ENCODE assay signal across 9 mouse cellular contexts in genomic region chr16:38453203-38453553, GRCm38 (mm10). TPM values are rescaled to one million over a fixed set of nuclear protein-coding genes. Genes with fewer than 3 reads are reported as not detected.
DNase-seq lines count a peak whose midpoint lies in the region; ATAC-seq and TF ChIP-seq lines count a peak whose summit lies in the region.
"Had no signal": no experiment of that assay in that cellular context is flagged by ENCODE, and none has a peak within 500 bp of the region (broad histone marks: within the 10 kb centered on the region; RNA-seq: fewer than 3 reads in every experiment).

No protein-coding gene starts in this region.

- peak overlapping the region; percentile 85 for H3K4me3 ChIP-seq in heart, embryonic 12.5 days
- peak overlapping the region; percentile 90 for H3K4me3 ChIP-seq in E14TG2a.4 (replicated peaks; ENCODE audit: low read length)
- peak overlapping the region; percentile 93 for H3K4me3 ChIP-seq in forebrain, embryonic 16.5 days (replicated peaks; ENCODE audit: low read length)
- H3K4me3 ChIP-seq in liver, postnatal 0 days (ENCODE audit: low read depth, low read length): peak overlapping the region; percentile 72

- no peaks in the 10 kb centered on the region for H3K9me3 ChIP-seq in heart, embryonic 12.5 days (replicated peaks)
- no peaks in the 10 kb centered on the region for H3K9me3 ChIP-seq in E14TG2a.4 (ENCODE audit: low read length)
- no peaks in the 10 kb centered on the region for H3K9me3 ChIP-seq in forebrain, embryonic 16.5 days (ENCODE audit: control insufficient read depth, low read length)
- H3K9me3 ChIP-seq in liver, postnatal 0 days (ENCODE audit: low read length): no peaks in the 10 kb centered on the region

- intact Hi-C loops in heart, postnatal 36 days (cut with DNase I): loop anchor here (5.0 kb wide), 2 partner anchors 61 to 76 kb away; no protein-coding TSS in a partner anchor

- ATAC-seq in heart, embryonic 12.5 days (ENCODE audit: insufficient number of reproducible peaks, low FRiP score): no peak
- no peak; the same call in 1 of the 2 replicates for ATAC-seq in forebrain, embryonic 16.5 days
- ATAC-seq in liver, postnatal 0 days: no peak

- peaks cover 24% of the 10 kb centered on the region for H3K36me3 ChIP-seq in heart, embryonic 12.5 days
- peaks cover 27% of the 10 kb centered on the region for H3K36me3 ChIP-seq in E14TG2a.4 (ENCODE audit: insufficient read depth, low read length)
- H3K36me3 ChIP-seq in forebrain, embryonic 16.5 days (ENCODE audit: control insufficient read depth, insufficient read depth): peaks cover 2% of the 10 kb centered on the region; the same call in 1 of the 2 replicates
- H3K36me3 ChIP-seq in liver, postnatal 0 days (replicated peaks; ENCODE audit: insufficient read depth, low read length): peaks cover 2% of the 10 kb centered on the region; the same call in 1 of the 2 replicates

- DNase-seq in heart, postnatal 36 days: no peak
- no peak for DNase-seq in liver, postnatal 0 days
- no peak for DNase-seq in frontal cortex, postnatal 25 days (ENCODE audit: low spot score in 2 of 2)
- DNase-seq in cerebellum, postnatal 10 days: no peak
- no peak for DNase-seq in layer of hippocampus, adult 18-20 months (ENCODE audit: low spot score in 2 of 2)

- peak overlapping the region; percentile 83 for H3K4me2 ChIP-seq in heart, embryonic 12.5 days
- H3K4me2 ChIP-seq in forebrain, embryonic 16.5 days (ENCODE audit: low read length): peak overlapping the region; percentile 57
- peak overlapping the region; percentile 85 for H3K4me2 ChIP-seq in liver, postnatal 0 days (ENCODE audit: low read depth, low read length)

- peak overlapping the region; percentile 92 for H3K9ac ChIP-seq in heart, embryonic 12.5 days
- peak overlapping the region; percentile 100 for H3K9ac ChIP-seq in forebrain, embryonic 16.5 days (replicated peaks; ENCODE audit: low read depth, low read length)
- peak overlapping the region; percentile 82 for H3K9ac ChIP-seq in liver, postnatal 0 days (replicated peaks)

- no peak for TF ChIP-seq EP300 in liver, postnatal 0 days (IDR thresholded peaks at IDR 0.05; ENCODE audit: low read depth)

- peaks cover 9% of the 10 kb centered on the region for H3K4me1 ChIP-seq in heart, embryonic 12.5 days (replicated peaks)
- peaks cover 83% of the 10 kb centered on the region for H3K4me1 ChIP-seq in E14TG2a.4 (replicated peaks; ENCODE audit: low read depth, low read length)
- H3K4me1 ChIP-seq in forebrain, embryonic 16.5 days (replicated peaks; ENCODE audit: control insufficient read depth, insufficient read depth, low read length): peaks cover 14% of the 10 kb centered on the region
- H3K4me1 ChIP-seq in liver, postnatal 0 days (ENCODE audit: insufficient read depth): peaks cover 18% of the 10 kb centered on the region

- H3K27ac ChIP-seq in heart, embryonic 12.5 days (ENCODE audit: poor library complexity, severe bottlenecking): peak overlapping the region; percentile 92
- H3K27ac ChIP-seq in forebrain, embryonic 16.5 days (ENCODE audit: low read length): peak overlapping the region; percentile 84
- peak overlapping the region; percentile 96 for H3K27ac ChIP-seq in liver, postnatal 0 days (ENCODE audit: low read depth)

- 36% methylated on average over 3 of the region's 3 CpGs for WGBS in heart, embryonic 12.5 days
- 27% methylated on average over 3 of the region's 3 CpGs for WGBS in forebrain, embryonic 16.5 days
- WGBS in liver, postnatal 0 days (ENCODE audit: insufficient replicate concordance): 35% methylated on average over 3 of the region's 3 CpGs

- H3K27me3 ChIP-seq in heart, embryonic 12.5 days (replicated peaks): 0 out of 2 replicates have a peak, but pooled peaks cover 6% of the 10 kb centered on the region
- H3K27me3 ChIP-seq in E14TG2a.4 (ENCODE audit: insufficient read depth, low read length): no peaks in the 10 kb centered on the region
- H3K27me3 ChIP-seq in forebrain, embryonic 16.5 days (replicated peaks; ENCODE audit: control insufficient read depth, insufficient read depth, low read length): no peaks in the 10 kb centered on the region
- no peaks in the 10 kb centered on the region for H3K27me3 ChIP-seq in liver, postnatal 0 days (ENCODE audit: insufficient read depth, low read length)

- no peak for TF ChIP-seq CTCF in E14TG2a.4 (conservative IDR thresholded peaks at IDR 0.05; ENCODE audit: low read length)
- TF ChIP-seq CTCF in liver, postnatal 0 days (IDR thresholded peaks at IDR 0.05; ENCODE audit: low read depth): no peak

RNA-seq across cellular contexts. Expression of gene Adprh, which starts 0.7 kb away (rescaled TPM):
- polyA plus RNA-seq in heart, embryonic 12.5 days (2016; fragmentation: Nextera tagmentation; extraction: Ambion mirVana): 115 TPM in 2 replicates
- 10 to 100 TPM; 22.8 to 23.1 TPM for total RNA-seq in heart, postnatal 36 days (2021)
- polyA plus RNA-seq in forebrain, embryonic 16.5 days (2015; fragmentation: Nextera tagmentation; extraction: Ambion mirVana): 136 and 140 TPM in 2 replicates
- 17.9 and 22.2 TPM in 2 replicates for polyA plus RNA-seq in liver, postnatal 0 days (2015; fragmentation: Nextera tagmentation; extraction: Ambion mirVana)
- 10 to 100 TPM; 57.1 to 57.6 TPM for total RNA-seq in layer of hippocampus, adult 18-20 months (2021)

RNA-seq across cellular contexts. Expression of gene Cd80, which starts 2.2 kb away (rescaled TPM):
- polyA plus RNA-seq in heart, embryonic 12.5 days (2016; fragmentation: Nextera tagmentation; extraction: Ambion mirVana): 0.60 and 0.73 TPM in 2 replicates
- under 1 TPM; 0.56 to 0.79 TPM for total RNA-seq in heart, postnatal 36 days (2021)
- 0.41 and 0.52 TPM in 2 replicates for polyA plus RNA-seq in forebrain, embryonic 16.5 days (2015; fragmentation: Nextera tagmentation; extraction: Ambion mirVana)
- polyA plus RNA-seq in liver, postnatal 0 days (2015; fragmentation: Nextera tagmentation; extraction: Ambion mirVana): 0.13 and 0.15 TPM in 2 replicates
- under 1 TPM; 0.46 to 0.50 TPM for total RNA-seq in layer of hippocampus, adult 18-20 months (2021)

RNA-seq across cellular contexts. Expression of gene Pla1a, which starts 20.2 kb away (rescaled TPM):
- 0.17 and 0.28 TPM in 2 replicates for polyA plus RNA-seq in heart, embryonic 12.5 days (2016; fragmentation: Nextera tagmentation; extraction: Ambion mirVana)
- 10 to 100 TPM in 1 of 2 experiments, 1 to 10 TPM in 1; 9.1 to 10.1 TPM for total RNA-seq in heart, postnatal 36 days (2021)
- polyA plus RNA-seq in forebrain, embryonic 16.5 days (2015; fragmentation: Nextera tagmentation; extraction: Ambion mirVana): 0.36 and 0.38 TPM in 2 replicates
- 49.8 and 55.8 TPM in 2 replicates for polyA plus RNA-seq in liver, postnatal 0 days (2015; fragmentation: Nextera tagmentation; extraction: Ambion mirVana)
- 1 to 10 TPM in 1 of 2 experiments, under 1 TPM in 1; 0.61 to 1.1 TPM for total RNA-seq in layer of hippocampus, adult 18-20 months (2021)
- total RNA-seq: common myeloid progenitor, adult 5-6 weeks had no signal

Comparison
In these comparisons a context has a peak if more than half of its experiments do, and no peak if none do; other contexts are left out.
1. RNA of gene Pla1a, which starts 20.2 kb away (polyA plus RNA-seq): 49.8 to 55.8 TPM in liver, postnatal 0 days; 0.36 to 0.38 TPM in forebrain, embryonic 16.5 days and 0.17 to 0.28 TPM in heart, embryonic 12.5 days; every median in the first group is over 10 times any median in the second.
2. Peak in every context shown above with its lines, with median percentiles within 50 percentile points of each other: H3K27ac ChIP-seq, H3K4me2 ChIP-seq, H3K4me3 ChIP-seq and H3K9ac ChIP-seq.